Mouse (Mus musculus) liver, adult 2 months (tissue): Measurements from ENCODE around the gene Clint1. TPM values are rescaled to one million over a fixed set of nuclear protein-coding genes. Genes with fewer than 3 reads are reported as not detected.
A peak's percentile ranks its signal among the peaks of the same experiment; 100 is the strongest.

ENCODE experiments used
- DNase-seq: peaks from one replicate; pipeline ENCODE4 v3.0.0-alpha.2; 2011; ENCODE audit warnings: low read depth, low spot score; ENCODE audit errors: extremely low read depth
- H3K27ac ChIP-seq: fragments of 200-500 bp; replicated peaks from 2 replicates; pipeline ENCODE4 v1.5.1; 2012; ENCODE audit warnings: low read depth, mild to moderate bottlenecking, control low read depth, inconsistent platforms, low read length; ENCODE audit not compliant: insufficient read depth
- H3K27me3 ChIP-seq: fragments of 200-500 bp; 2 replicates; pipeline ENCODE4 v1.6.1; 2012; ENCODE audit warnings: mild to moderate bottlenecking, moderate library complexity, low read length, inconsistent platforms; ENCODE audit not compliant: control insufficient read depth, insufficient read depth
- H3K36me3 ChIP-seq: fragments of 200-500 bp; 2 replicates; pipeline ENCODE4 v1.6.1; 2012; ENCODE audit warnings: low read length, inconsistent platforms; ENCODE audit not compliant: control insufficient read depth, insufficient read depth
- H3K4me1 ChIP-seq: fragments of 200-500 bp; 2 replicates; pipeline ENCODE4 v1.6.1; 2011; ENCODE audit warnings: low read length; ENCODE audit not compliant: control insufficient read depth, insufficient read depth
- H3K4me3 ChIP-seq: fragments of 200-500 bp; 2 replicates; pipeline ENCODE4 v1.5.1; 2011; ENCODE audit warnings: low read depth, mild to moderate bottlenecking, control low read depth, low read length, moderate library complexity; ENCODE audit not compliant: insufficient read depth
- H3K79me2 ChIP-seq: fragments of 200-500 bp; 2 replicates; pipeline ENCODE4 v1.6.1; 2012; ENCODE audit warnings: inconsistent platforms, mild to moderate bottlenecking, low read length, moderate library complexity; ENCODE audit not compliant: control insufficient read depth, insufficient read depth
- H3K9ac ChIP-seq: fragments of 200-500 bp; 2 replicates; pipeline ENCODE4 v1.6.1; 2012; ENCODE audit warnings: low read depth, mild to moderate bottlenecking, control low read depth, inconsistent platforms, low read length
- CTCF ChIP-seq: fragments of 200-500 bp; IDR thresholded peaks from 2 replicates; pipeline ENCODE4 v1.5.1; 2011; ENCODE audit warnings: low read depth, low read length, control low read depth
- POLR2A ChIP-seq: fragments of 200-500 bp; IDR thresholded peaks from 2 replicates; pipeline ENCODE4 v1.6.1; 2011; ENCODE audit warnings: low read length, control low read depth; ENCODE audit not compliant: insufficient read depth; ENCODE audit errors: extremely low read depth
- WGBS: fragments of 180-500 bp; shearing (Covaris S2); methylation state at CpG from one replicate; pipeline ENCODE4 v1.1.7; 2018; 5-methylcytosine and 5-hydroxymethylcytosine counted together
- polyA plus RNA-seq: library from polyadenylated mRNA; depleted of rRNA; stranded (reverse); fragments of >200 nt; gene quantifications from 2 replicates; pipeline ENCODE4 v1.2.3, GENCODE M21; 2012
- total RNA-seq: library from RNA; depleted of rRNA; stranded (reverse); fragments of >200 nt; gene quantifications from 2 replicates; pipeline ENCODE4 v1.2.3, GENCODE M21; 2014

Clint1 gene
- total and polyA plus RNA-seq, 2 experiments, result 22.5 to 30.7 TPM

- TF ChIP-seq POLR2A, result no peak
- TF ChIP-seq CTCF, result no peak
- no peak overlapping the region for H3K27ac ChIP-seq
- no peak overlapping the region for H3K4me3 ChIP-seq
- peaks cover 2% of the 10 kb centered on the region for H3K4me1 ChIP-seq
- peak; percentile 84 for DNase-seq
- H3K36me3 ChIP-seq, result no peaks in the 10 kb centered on the region
- no peak overlapping the region for H3K9ac ChIP-seq
- no peaks in the 10 kb centered on the region for H3K79me2 ChIP-seq
- 21% methylated on average over 3 of the region's 3 CpGs for WGBS
- H3K27me3 ChIP-seq, result no peaks in the 10 kb centered on the region
Measured at GRCm38 (mm10) chr11:45817996-45818395, 33.9 kb upstream of the Clint1 start.

GRCm38 (mm10) chr11:45820930-45821329, 30.9 kb upstream of the Clint1 start:
- TF ChIP-seq POLR2A (no peak), CTCF (no peak)
- Histone ChIP-seq H3K36me3 (no peaks in the 10 kb centered on the region), H3K4me3 (no peak overlapping the region), H3K9ac (no peak overlapping the region), H3K27ac (no peak overlapping the region), H3K27me3 (no peaks in the 10 kb centered on the region), H3K79me2 (no peaks in the 10 kb centered on the region), H3K4me1 (peaks cover 2% of the 10 kb centered on the region)
- no peak for DNase-seq
- WGBS, result 91% methylated on average over 6 of the region's 6 CpGs

- no peaks in the 10 kb centered on the region for H3K4me1 ChIP-seq
- H3K27me3 ChIP-seq, result no peaks in the 10 kb centered on the region
- DNase-seq, result no peak
- no peak overlapping the region for H3K4me3 ChIP-seq
- H3K9ac ChIP-seq, result no peak overlapping the region
- no peak overlapping the region for H3K27ac ChIP-seq
- no peaks in the 10 kb centered on the region for H3K79me2 ChIP-seq
- TF ChIP-seq CTCF (no peak), POLR2A (no peak)
- H3K36me3 ChIP-seq, result no peaks in the 10 kb centered on the region
Measured at GRCm38 (mm10) chr11:45830112-45830511, 21.7 kb upstream of the Clint1 start.

GRCm38 (mm10) chr11:45830743-45831310, 21.0 kb upstream of the Clint1 start:
- no peak overlapping the region for H3K4me3 ChIP-seq
- no peak for DNase-seq
- no peak overlapping the region for H3K9ac ChIP-seq
- H3K27ac ChIP-seq, result no peak overlapping the region
- H3K4me1 ChIP-seq, result no peaks in the 10 kb centered on the region
- 81% methylated on average over 9 of the region's 9 CpGs for WGBS
- H3K36me3 ChIP-seq, result no peaks in the 10 kb centered on the region
- H3K27me3 ChIP-seq, result no peaks in the 10 kb centered on the region
- no peaks in the 10 kb centered on the region for H3K79me2 ChIP-seq
- TF ChIP-seq CTCF (no peak), POLR2A (no peak)

GRCm38 (mm10) chr11:45831476-45832143, 20.2 kb upstream of the Clint1 start:
- 92% methylated on average over 15 of the region's 15 CpGs for WGBS
- no peaks in the 10 kb centered on the region for H3K4me1 ChIP-seq
- no peaks in the 10 kb centered on the region for H3K27me3 ChIP-seq
- no peaks in the 10 kb centered on the region for H3K79me2 ChIP-seq
- DNase-seq, result no peak
- H3K27ac ChIP-seq, result no peak overlapping the region
- H3K4me3 ChIP-seq, result no peak overlapping the region
- H3K9ac ChIP-seq, result no peak overlapping the region
- TF ChIP-seq POLR2A (no peak), CTCF (no peak)
- no peaks in the 10 kb centered on the region for H3K36me3 ChIP-seq

- 83% methylated on average over 4 of the region's 4 CpGs for WGBS
- Histone ChIP-seq H3K4me1 (no peaks in the 10 kb centered on the region), H3K79me2 (no peaks in the 10 kb centered on the region), H3K27me3 (no peaks in the 10 kb centered on the region), H3K36me3 (no peaks in the 10 kb centered on the region), H3K4me3 (no peak overlapping the region), H3K27ac (no peak overlapping the region), H3K9ac (no peak overlapping the region)
- TF ChIP-seq POLR2A (no peak), CTCF (no peak)
- DNase-seq, result no peak
Measured at GRCm38 (mm10) chr11:45835625-45836255, 16.1 kb upstream of the Clint1 start.
